Comparison of ENCODE assay signal across 24 mouse cellular contexts in the genomic region with DNA sequence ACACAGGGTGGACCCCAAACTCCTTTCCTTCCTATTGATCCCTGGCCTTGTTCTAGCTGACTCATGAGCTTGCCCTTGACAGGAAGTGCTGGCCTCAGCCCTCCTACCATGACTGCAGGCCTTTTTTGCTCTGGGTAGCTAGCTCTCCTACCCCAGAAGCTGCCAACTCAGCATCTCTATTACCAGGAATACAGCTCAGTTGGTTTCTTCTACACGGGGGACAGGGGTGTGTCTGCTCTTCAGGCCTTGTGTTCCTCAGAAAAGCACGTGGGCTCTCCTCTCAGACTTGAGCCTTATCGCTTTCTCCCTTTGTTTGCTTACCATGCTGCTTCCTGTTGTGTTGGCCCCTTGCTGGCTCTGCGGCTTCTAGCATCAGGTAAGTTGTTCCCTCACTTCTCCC. TPM values are rescaled to one million over a fixed set of nuclear protein-coding genes. Genes with fewer than 3 reads are reported as not detected.
A peak's percentile ranks its signal among the peaks of the same experiment; 100 is the strongest.
DNase-seq lines count a peak whose midpoint lies in the region; ATAC-seq lines count a peak whose summit lies in the region.
"Had no signal": no experiment of that assay in that cellular context is flagged by ENCODE, and none has a peak within 500 bp of the region (broad histone marks: within the 10 kb centered on the region; RNA-seq: fewer than 3 reads in every experiment).

No protein-coding gene starts in this region.

- 38% methylated on average over 4 of the region's 4 CpGs for WGBS in liver, embryonic 15.5 days (ENCODE audit: insufficient replicate concordance)

- 0 out of 2 replicates have a peak overlapping the region, but pooled peaks have one; percentile 15 for H3K27ac ChIP-seq in liver, embryonic 15.5 days (replicated peaks)
- H3K27ac ChIP-seq: embryonic facial prominence, embryonic 13.5 days; heart, adult 2 months; hindbrain, embryonic 10.5 days; liver, embryonic 14.5 days; midbrain, embryonic 10.5 days had no signal

- H3K9me3 ChIP-seq in megakaryocyte, embryonic 14.5 days: no peaks in the 10 kb centered on the region
- H3K9me3 ChIP-seq in liver, embryonic 15.5 days (replicated peaks): no peaks in the 10 kb centered on the region
- H3K9me3 ChIP-seq: embryonic facial prominence, embryonic 13.5 days; hindbrain, embryonic 10.5 days; midbrain, embryonic 10.5 days had no signal

- H3K4me1 ChIP-seq in megakaryocyte, embryonic 14.5 days: peaks cover 60% of the 10 kb centered on the region
- H3K4me1 ChIP-seq in liver, embryonic 15.5 days (replicated peaks): peaks cover 38% of the 10 kb centered on the region

- DNase-seq in adrenal gland, postnatal 10 days: peak; percentile 19
- DNase-seq in adrenal gland, postnatal 25 days: no peak
- no peak for DNase-seq in frontal cortex, postnatal 10 days (ENCODE audit: low spot score in 2 of 2)
- DNase-seq in retina, embryonic 14.5 days (ENCODE audit: low spot score): no peak
- DNase-seq: cerebellum, adult 11 months; cerebellum, postnatal 10 days; gastrocnemius, postnatal 14 days; heart, adult 2 months; kidney, adult 2 months; kidney, postnatal 14 days; left cerebral cortex, postnatal 4 days; lung, postnatal 14 days; right cerebral cortex, postnatal 25 days; thymus, adult 2 months had no signal

- peaks cover 84% of the 10 kb centered on the region for H3K36me3 ChIP-seq in megakaryocyte, embryonic 14.5 days (replicated peaks; ENCODE audit: low read length)
- H3K36me3 ChIP-seq in liver, embryonic 15.5 days (replicated peaks): peaks cover 76% of the 10 kb centered on the region

- H3K9ac ChIP-seq in liver, embryonic 15.5 days: no peak overlapping the region
- H3K9ac ChIP-seq: embryonic facial prominence, embryonic 13.5 days; liver, embryonic 14.5 days had no signal

- H3K4me2 ChIP-seq in liver, embryonic 15.5 days: no peak overlapping the region
- H3K4me2 ChIP-seq: embryonic facial prominence, embryonic 13.5 days had no signal

- no peaks in the 10 kb centered on the region for H3K27me3 ChIP-seq in megakaryocyte, embryonic 14.5 days (replicated peaks)
- no peaks in the 10 kb centered on the region for H3K27me3 ChIP-seq in liver, embryonic 15.5 days
- H3K27me3 ChIP-seq: CH12.LX; embryonic facial prominence, embryonic 13.5 days had no signal

- peak overlapping the region; percentile 79 for H3K4me3 ChIP-seq in megakaryocyte, embryonic 14.5 days (replicated peaks)
- H3K4me3 ChIP-seq in liver, embryonic 15.5 days (replicated peaks): no peak overlapping the region
- H3K4me3 ChIP-seq: embryonic facial prominence, embryonic 13.5 days; heart, adult 2 months; hindbrain, embryonic 10.5 days; midbrain, embryonic 10.5 days had no signal

- no peak for ATAC-seq in megakaryocyte, adult 5-6 weeks (ENCODE audit: poor library complexity, severe bottlenecking)
- no peak for ATAC-seq in liver, embryonic 15.5 days (ENCODE audit: insufficient read depth)
- ATAC-seq: forebrain, embryonic 14.5 days had no signal

RNA-seq across cellular contexts. Expression of a gene that starts 5.2 kb away (rescaled TPM):
- 100 to 1,000 TPM; 277 to 296 TPM for total RNA-seq in adrenal gland, postnatal 10 days (2021)
- total RNA-seq in adrenal gland, postnatal 25 days (2021): 291 and 310 TPM in 2 replicates
- 49.0 and 228 TPM in 2 replicates for polyA plus RNA-seq in megakaryocyte, embryonic 14.5 days (2012; ENCODE audit: insufficient read depth, low replicate concordance)
- total RNA-seq in megakaryocyte, adult 5-6 weeks (2015): 287 and 332 TPM in 2 replicates
- 207 and 242 TPM in 2 replicates for total RNA-seq in megakaryocyte, adult 5-6 weeks (2017)
- 386 and 395 TPM in 2 replicates for polyA plus RNA-seq in liver, embryonic 15.5 days (2015; fragmentation: Nextera tagmentation; extraction: Ambion mirVana)

RNA-seq across cellular contexts. Expression of a gene that starts 7.9 kb away (rescaled TPM):
- total RNA-seq in adrenal gland, postnatal 10 days (2021): 10 to 100 TPM; 71.2 to 78.8 TPM
- 87.3 and 101 TPM in 2 replicates for total RNA-seq in adrenal gland, postnatal 25 days (2021)
- 24.1 TPM in 1 of 2 replicates, not detected in the other for polyA plus RNA-seq in megakaryocyte, embryonic 14.5 days (2012; ENCODE audit: insufficient read depth, low replicate concordance)
- 15.4 and 21.7 TPM in 2 replicates for total RNA-seq in megakaryocyte, adult 5-6 weeks (2015)
- total RNA-seq in megakaryocyte, adult 5-6 weeks (2017): 27.5 and 32.1 TPM in 2 replicates
- polyA plus RNA-seq in liver, embryonic 15.5 days (2015; fragmentation: Nextera tagmentation; extraction: Ambion mirVana): 24.6 and 28.4 TPM in 2 replicates

RNA-seq across cellular contexts. Expression of a gene that starts 23.7 kb away (rescaled TPM):
- total RNA-seq in adrenal gland, postnatal 10 days (2021): 10 to 100 TPM; 38.9 to 43.5 TPM
- 43.9 and 46.2 TPM in 2 replicates for total RNA-seq in adrenal gland, postnatal 25 days (2021)
- 21.1 and 45.9 TPM in 2 replicates for polyA plus RNA-seq in megakaryocyte, embryonic 14.5 days (2012; ENCODE audit: insufficient read depth, low replicate concordance)
- total RNA-seq in megakaryocyte, adult 5-6 weeks (2015): 21.9 and 22.4 TPM in 2 replicates
- 2.6 and 4.2 TPM in 2 replicates for total RNA-seq in megakaryocyte, adult 5-6 weeks (2017)
- 3.8 and 4.8 TPM in 2 replicates for polyA plus RNA-seq in liver, embryonic 15.5 days (2015; fragmentation: Nextera tagmentation; extraction: Ambion mirVana)

RNA-seq across cellular contexts. Expression of a gene that starts 41.8 kb away (rescaled TPM):
- total RNA-seq in adrenal gland, postnatal 10 days (2021): 10 to 100 TPM; 56.6 to 61.4 TPM
- total RNA-seq in adrenal gland, postnatal 25 days (2021): 58.3 and 63.8 TPM in 2 replicates
- polyA plus RNA-seq in megakaryocyte, embryonic 14.5 days (2012; ENCODE audit: insufficient read depth, low replicate concordance): 5.9 and 9.1 TPM in 2 replicates
- total RNA-seq in megakaryocyte, adult 5-6 weeks (2015): 30.1 and 31.6 TPM in 2 replicates
- total RNA-seq in megakaryocyte, adult 5-6 weeks (2017): 43.1 and 46.1 TPM in 2 replicates
- 44.1 and 48.7 TPM in 2 replicates for polyA plus RNA-seq in liver, embryonic 15.5 days (2015; fragmentation: Nextera tagmentation; extraction: Ambion mirVana)

RNA-seq across cellular contexts. Expression of a gene that starts 48.8 kb away (rescaled TPM):
- 1 to 10 TPM; 1.9 to 4.8 TPM for total RNA-seq in adrenal gland, postnatal 10 days (2021)
- 1.5 TPM in 1 of 2 replicates, not detected in the other for total RNA-seq in adrenal gland, postnatal 25 days (2021)
- not detected in 2 replicates for polyA plus RNA-seq in megakaryocyte, embryonic 14.5 days (2012; ENCODE audit: insufficient read depth, low replicate concordance)
- total RNA-seq in megakaryocyte, adult 5-6 weeks (2015): not detected in 2 replicates
- total RNA-seq in megakaryocyte, adult 5-6 weeks (2017): not detected in 2 replicates
- polyA plus RNA-seq in liver, embryonic 15.5 days (2015; fragmentation: Nextera tagmentation; extraction: Ambion mirVana): 0.21 and 0.33 TPM in 2 replicates
- total RNA-seq: CH12.LX; neutrophil, adult 5-6 weeks had no signal
